Mouse (Mus musculus) right cerebral cortex, postnatal 10 days (tissue): ENCODE measurements at regions not wholly inside any gene's neighbourhood (a gene's known extent, or its start where the extent isn't known, plus 50 kb on each side); places are given as distances from the start of the nearest gene placed in this dataset.

Source experiments
- DNase-seq, 2 experiments: peaks; one replicate each; pipeline ENCODE4 v3.0.0; 2021; ENCODE audit warnings: low spot score in 2 of 2

- no peak for DNase-seq
Observed at GRCm38 (mm10) chr1:23207843-23208242, 105.8 kb upstream of the 4933415F23Rik start.

- DNase-seq: no peak
Observed at GRCm38 (mm10) chr1:23207024-23207423, 105.0 kb upstream of the 4933415F23Rik start.

GRCm38 (mm10) chr1:23202511-23203435 is 100.7 kb upstream of the 4933415F23Rik start:
- DNase-seq: no peak

GRCm38 (mm10) chr1:23200460-23200859 is 98.4 kb upstream of the 4933415F23Rik start:
- DNase-seq: no peak

- DNase-seq: no peak
Observed at GRCm38 (mm10) chr1:23190316-23191005, 88.4 kb upstream of the 4933415F23Rik start.

GRCm38 (mm10) chr1:23189790-23190189 is 87.7 kb upstream of the 4933415F23Rik start:
- DNase-seq: no peak

GRCm38 (mm10) chr1:23188216-23188615 is 86.2 kb upstream of the 4933415F23Rik start:
- no peak for DNase-seq

GRCm38 (mm10) chr1:23187446-23188206 is 85.6 kb upstream of the 4933415F23Rik start:
- no peak for DNase-seq

- DNase-seq: no peak
Observed at GRCm38 (mm10) chr1:23184728-23185127, 82.7 kb upstream of the 4933415F23Rik start.

- DNase-seq: no peak
Observed at GRCm38 (mm10) chr1:23182541-23182940, 80.5 kb upstream of the 4933415F23Rik start.

GRCm38 (mm10) chr1:23178335-23178974 is 76.4 kb upstream of the 4933415F23Rik start:
- no peak for DNase-seq

- DNase-seq: no peak
Observed at GRCm38 (mm10) chr1:23174022-23174421, 72.0 kb upstream of the 4933415F23Rik start.

- DNase-seq: no peak
Observed at GRCm38 (mm10) chr1:23173054-23173802, 71.2 kb upstream of the 4933415F23Rik start.

- DNase-seq: no peak
Observed at GRCm38 (mm10) chr1:23171336-23171735, 69.3 kb upstream of the 4933415F23Rik start.

GRCm38 (mm10) chr1:23170711-23171110 is 68.7 kb upstream of the 4933415F23Rik start:
- DNase-seq: no peak

- DNase-seq: no peak
Observed at GRCm38 (mm10) chr1:23168504-23168903, 66.5 kb upstream of the 4933415F23Rik start.

GRCm38 (mm10) chr1:23163371-23163935 is 61.4 kb upstream of the 4933415F23Rik start:
- DNase-seq: no peak

- DNase-seq: no peak
Observed at GRCm38 (mm10) chr1:23162766-23163165, 60.7 kb upstream of the 4933415F23Rik start.
